Mouse (Mus musculus) kidney, adult 2 months (tissue): Measurements from ENCODE around the gene Vhl.

Experiments used
- CTCF ChIP-seq: fragments of 200-500 bp; conservative IDR thresholded peaks from 2 replicates; pipeline ENCODE4 v1.5.1; 2011; ENCODE audit warnings: low read depth, mild to moderate bottlenecking, control low read depth, low read length, moderate library complexity, mixed read lengths; ENCODE audit not compliant: insufficient read depth, insufficient read length
- POLR2A ChIP-seq: fragments of 200-500 bp; IDR thresholded peaks from one replicate; pipeline ENCODE4 v1.6.1; 2011; ENCODE audit warnings: low read depth, low read length, control low read depth

DNA sequence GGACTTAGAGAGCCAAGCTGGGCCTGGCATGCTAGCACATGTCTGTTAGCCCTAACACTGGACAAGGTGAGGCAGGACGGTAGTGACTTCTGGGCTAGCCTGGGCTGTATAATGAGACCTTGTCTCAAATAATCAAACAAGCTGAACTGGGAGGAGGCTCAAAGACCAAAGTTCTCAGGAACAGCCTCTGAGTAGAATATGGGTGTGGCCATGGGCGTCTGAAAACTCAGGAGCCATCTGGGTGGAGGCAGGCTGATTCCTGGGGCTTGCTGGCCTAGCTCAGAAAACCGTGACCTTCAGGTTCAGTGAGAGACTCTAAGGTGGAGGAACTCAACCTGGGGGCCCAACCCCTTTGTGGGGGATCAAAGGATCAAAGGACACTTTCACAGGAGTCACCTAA lies 27.9 kb downstream of the Vhl start:
- TF ChIP-seq CTCF (no peak), POLR2A (no peak)
